Mouse (Mus musculus): Measurements from ENCODE around the gene Mrpl48.

The Mrpl48 gene

GRCm38 (mm10) chr7:100522222-100522621 is 85.9 kb downstream of the Mrpl48 start:
- no peak for TF ChIP-seq GATA4 (IDR thresholded peaks at IDR 0.05; ENCODE audit: insufficient replicate concordance, low read length)

DNA sequence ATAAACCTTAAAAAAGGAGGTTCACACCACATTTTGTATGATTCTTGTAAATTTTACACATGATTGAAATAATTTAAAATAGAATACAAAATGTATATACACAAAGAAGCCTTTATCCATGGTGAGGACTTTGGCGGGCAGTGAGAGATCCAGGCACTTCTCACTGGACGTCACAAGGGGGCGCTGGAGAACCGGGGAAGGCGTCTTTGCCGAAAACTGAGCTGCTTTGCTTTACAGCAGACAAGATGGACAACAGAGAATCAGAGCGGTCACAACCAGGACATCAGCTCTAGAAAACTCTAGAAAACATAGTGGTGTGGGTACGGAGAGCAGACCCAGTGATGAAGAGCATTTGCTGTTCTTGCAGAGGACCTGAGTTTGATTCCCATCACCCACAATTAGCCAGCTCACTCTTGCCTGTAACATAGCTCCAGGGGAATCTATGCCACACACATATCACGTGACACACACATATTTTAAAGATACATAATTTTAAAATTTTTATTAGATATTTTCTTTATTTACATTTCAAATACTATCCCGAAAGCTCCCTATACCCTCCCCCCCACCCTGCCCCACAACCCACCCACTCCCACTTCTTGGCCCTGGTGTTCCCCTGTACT is 87.3 kb downstream of the Mrpl48 start:
- TF ChIP-seq GATA4 (IDR thresholded peaks at IDR 0.05; ENCODE audit: insufficient replicate concordance, low read length), result no peak

GRCm38 (mm10) chr7:100520204-100520603 is 87.9 kb downstream of the Mrpl48 start:
- TF ChIP-seq GATA4 (IDR thresholded peaks at IDR 0.05; ENCODE audit: insufficient replicate concordance, low read length), result no peak

- TF ChIP-seq GATA4 (IDR thresholded peaks at IDR 0.05; ENCODE audit: insufficient replicate concordance, low read length), result no peak
These were observed 93.5 kb downstream of the Mrpl48 start, which contains the start of gene Dnajb13 for GRCm38 (mm10) chr7:100514573-100514972. Dnajb13 (minus strand) TSS chr7:100514960.

DNA sequence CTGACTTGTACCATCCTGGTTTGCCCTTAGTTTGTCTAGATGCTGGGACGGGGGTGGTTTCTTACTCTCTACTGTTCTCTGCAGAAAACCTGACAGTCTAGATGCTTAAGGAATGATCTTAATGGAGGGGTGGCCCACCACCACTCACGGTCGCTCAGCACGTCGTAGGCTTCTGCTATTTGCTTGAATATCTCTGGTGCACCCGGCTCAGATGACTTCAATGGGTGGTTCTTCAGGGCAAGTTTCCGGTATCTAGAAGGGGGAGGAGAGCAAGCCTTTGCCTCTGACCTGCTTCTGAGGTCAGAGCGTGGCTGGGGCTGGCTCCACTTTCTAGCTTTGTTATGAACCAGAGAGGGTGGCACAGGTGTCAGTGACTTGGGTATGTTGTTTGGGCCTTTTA is 96.5 kb downstream of the Mrpl48 start:
- TF ChIP-seq GATA4 (IDR thresholded peaks at IDR 0.05; ENCODE audit: insufficient replicate concordance, low read length), result no peak

DNA sequence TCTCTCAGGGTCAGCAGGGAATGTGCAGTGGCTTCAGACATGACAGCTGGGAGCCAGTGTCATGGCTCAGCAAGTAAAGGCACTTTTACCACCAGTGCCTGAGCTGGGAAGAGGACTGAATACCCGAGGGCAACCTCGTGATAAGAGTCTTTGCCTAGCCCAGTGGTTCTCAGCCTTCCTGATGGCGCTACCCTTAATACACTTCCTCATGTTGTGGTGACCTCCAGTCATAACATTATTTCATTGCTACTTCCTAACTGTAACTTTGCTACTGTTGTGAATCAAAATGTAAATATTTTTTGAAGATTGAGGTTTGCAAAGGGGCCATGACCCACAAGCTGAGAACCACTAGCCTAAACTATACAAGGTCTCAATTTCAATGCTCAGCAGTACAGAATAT is 99.4 kb downstream of the Mrpl48 start:
- TF ChIP-seq GATA4 (IDR thresholded peaks at IDR 0.05; ENCODE audit: insufficient replicate concordance, low read length), result no peak

DNA sequence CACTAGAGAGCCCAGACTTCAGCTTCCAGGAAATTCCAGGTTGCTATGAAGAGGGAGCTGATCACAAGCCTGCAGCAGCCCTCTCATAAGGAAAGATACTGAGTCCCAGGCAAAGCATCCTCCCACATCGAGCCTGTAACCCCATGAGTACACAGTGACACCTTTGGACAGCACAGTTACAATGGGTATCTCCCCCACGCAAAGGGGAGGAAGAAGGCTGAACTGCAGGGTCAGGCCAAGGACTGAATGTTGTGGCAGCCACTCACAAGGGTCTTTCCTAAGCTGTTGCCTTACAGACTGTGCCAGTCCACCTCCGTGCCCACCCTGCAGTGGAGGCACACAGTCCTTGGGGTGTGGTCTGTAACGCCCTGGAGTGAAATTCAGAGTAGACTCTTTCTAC is 101.6 kb downstream of the Mrpl48 start:
- TF ChIP-seq GATA4 (IDR thresholded peaks at IDR 0.05; ENCODE audit: insufficient replicate concordance, low read length), result no peak

DNA sequence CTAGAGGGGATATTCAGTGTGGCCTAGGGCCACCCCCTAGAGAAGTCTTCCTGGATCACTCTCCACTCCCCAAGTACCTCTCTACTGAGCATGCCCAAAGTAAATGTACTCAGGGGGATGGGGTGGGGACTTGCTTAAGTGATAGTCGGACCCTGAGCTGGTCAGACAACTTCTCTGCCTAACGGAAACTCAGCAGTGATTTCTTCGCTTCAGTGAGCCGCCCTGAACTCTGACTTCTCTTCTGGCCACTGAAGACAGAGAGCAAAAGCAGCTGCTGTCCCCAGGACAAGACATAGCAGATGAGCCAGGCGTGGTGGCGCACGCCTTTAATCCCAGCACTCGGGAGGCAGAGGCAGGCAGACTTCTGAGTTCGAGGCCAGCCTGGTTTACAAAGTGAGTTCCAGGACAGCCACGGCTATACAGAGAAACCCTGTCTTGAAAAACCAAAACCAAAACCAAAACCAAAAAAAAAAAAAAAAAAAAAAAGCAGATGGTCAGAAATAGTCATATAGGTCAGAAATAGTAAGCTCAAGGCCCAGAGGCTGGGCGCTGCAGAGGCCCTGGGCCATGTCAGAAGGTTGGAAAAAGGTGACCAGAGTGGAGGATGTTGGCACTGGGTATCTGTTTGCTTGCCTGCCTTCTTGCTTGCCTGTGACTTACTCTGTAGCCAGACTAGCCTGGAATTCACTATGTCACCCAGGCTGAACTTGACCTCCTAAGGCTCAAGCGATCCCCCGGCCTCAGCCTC is 103.2 kb downstream of the Mrpl48 start:
- no peak for TF ChIP-seq GATA4 (IDR thresholded peaks at IDR 0.05; ENCODE audit: insufficient replicate concordance, low read length)

DNA sequence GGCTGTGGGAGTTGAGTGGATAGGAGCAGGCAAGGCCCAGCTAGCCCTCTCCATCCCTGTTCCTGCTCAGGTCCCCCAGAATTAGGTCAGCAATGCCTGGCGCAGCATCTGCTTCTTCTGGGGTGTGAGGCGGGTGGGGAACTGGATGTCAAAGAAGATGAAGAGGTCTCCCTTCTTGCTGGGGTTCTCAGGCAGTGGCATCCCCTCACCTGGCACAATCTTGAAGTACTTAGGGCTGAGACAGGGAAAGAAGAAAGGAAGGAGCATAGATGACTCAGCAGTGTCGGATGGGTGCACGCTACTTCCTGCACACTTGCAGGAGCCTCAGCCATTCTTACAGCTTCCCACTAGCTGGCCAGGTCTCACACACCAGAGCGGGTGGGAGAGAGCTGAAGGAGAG is 105.0 kb downstream of the Mrpl48 start:
- no peak for TF ChIP-seq GATA4 (IDR thresholded peaks at IDR 0.05; ENCODE audit: insufficient replicate concordance, low read length)

DNA sequence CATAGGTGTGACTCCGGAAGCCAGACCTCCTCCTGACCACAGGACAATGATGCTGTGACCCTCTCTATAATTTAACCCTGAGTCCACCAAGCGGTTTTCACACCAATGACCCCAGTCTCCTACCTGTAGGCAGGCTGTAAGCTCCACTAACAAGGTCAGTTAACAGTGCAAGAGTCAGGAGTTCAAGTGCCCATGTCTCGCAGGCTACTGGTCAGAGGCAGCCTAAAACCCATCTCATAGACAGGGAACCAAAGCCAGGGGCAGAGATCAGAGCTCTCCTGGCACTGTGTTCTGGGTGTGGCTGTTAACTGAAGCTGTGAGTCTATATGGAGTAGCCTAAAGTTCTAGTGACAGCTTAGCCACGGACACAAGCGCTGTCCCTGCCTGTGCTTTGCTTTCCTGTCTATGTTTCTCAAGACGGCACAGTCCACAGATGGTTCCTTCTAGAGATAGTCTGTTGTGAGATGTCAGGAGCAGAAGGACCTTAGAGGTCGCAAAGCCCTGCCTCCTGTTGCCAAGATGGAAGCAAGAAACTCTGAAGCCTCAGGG is 105.7 kb downstream of the Mrpl48 start:
- no peak for TF ChIP-seq GATA4 (IDR thresholded peaks at IDR 0.05; ENCODE audit: insufficient replicate concordance, low read length)

- TF ChIP-seq GATA4 (IDR thresholded peaks at IDR 0.05; ENCODE audit: insufficient replicate concordance, low read length), result no peak
These were observed 106.2 kb downstream of the Mrpl48 start for GRCm38 (mm10) chr7:100501844-100502373.

DNA sequence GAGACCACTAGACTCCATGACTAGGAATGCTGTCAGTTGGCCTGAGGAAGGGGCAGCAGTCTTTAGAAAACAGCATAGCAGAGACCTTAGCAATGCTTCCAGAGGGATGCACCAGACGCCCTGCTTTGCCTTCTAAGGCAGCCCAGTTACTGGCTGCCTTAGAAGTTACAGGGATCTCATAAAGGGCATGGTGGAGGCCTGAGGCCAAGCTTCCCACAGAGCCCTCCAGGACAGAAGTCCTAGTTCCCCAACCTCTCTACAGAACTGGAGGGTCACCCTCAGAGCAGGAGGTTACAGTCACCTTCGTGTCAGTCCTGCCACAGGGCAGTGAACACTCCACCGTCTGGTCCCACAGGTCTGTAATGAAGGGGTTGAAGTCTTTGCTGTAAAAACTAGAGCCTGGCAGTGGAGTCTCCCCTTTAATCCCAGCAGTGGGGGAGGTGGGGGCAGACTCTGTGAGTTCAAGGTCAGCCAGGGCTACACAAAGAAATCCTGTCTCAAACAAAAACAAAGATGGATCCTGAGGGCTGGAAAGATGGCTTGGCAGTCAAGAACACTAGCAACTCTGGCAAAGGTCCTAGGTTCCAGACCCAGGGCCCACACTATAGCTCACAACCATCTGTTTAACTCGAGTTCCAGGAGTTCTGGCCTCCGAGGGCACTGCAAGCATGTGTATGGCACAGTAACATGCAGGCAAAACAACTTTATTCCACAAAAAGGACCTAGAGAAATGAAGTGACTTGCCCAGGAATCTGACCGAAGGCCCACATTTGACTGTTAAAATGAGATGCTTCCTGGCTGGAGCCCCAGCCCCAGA is 106.9 kb downstream of the Mrpl48 start:
- TF ChIP-seq GATA4 (IDR thresholded peaks at IDR 0.05; ENCODE audit: insufficient replicate concordance, low read length), result no peak

DNA sequence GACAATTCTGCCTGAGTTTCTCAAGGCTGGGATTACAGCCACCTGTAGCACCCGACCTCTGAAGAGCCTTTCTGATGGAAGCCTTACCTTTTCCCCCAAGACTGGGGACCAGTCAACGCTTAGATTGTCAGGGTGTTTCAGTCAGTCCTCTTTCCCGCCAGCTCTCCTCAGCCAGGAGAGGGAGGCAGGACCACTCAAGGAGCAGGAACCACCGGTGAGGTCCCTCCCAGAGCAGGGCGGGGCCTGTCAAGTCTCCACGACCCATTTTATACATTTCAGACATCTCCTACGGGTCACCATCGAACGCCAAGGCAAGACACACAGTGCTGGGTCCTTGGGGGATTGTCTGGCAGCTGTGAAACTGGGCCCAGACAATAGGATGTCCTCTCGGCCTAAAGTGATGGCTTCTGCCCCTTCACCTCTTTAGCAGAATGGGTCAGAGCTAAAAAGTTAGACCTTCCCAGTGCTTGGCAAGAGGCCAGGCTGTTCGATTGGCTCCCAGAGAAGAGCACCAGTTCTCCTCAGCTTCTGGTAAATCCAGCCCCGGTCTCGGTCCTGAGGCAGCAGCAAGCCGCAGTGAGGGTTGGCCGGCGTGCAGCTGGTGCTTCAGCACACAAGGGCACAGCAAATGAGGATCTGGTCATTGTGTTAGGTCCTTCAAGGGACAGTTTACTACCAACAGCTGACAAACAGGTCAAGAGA is 107.7 kb downstream of the Mrpl48 start:
- no peak for TF ChIP-seq GATA4 (IDR thresholded peaks at IDR 0.05; ENCODE audit: insufficient replicate concordance, low read length)

DNA sequence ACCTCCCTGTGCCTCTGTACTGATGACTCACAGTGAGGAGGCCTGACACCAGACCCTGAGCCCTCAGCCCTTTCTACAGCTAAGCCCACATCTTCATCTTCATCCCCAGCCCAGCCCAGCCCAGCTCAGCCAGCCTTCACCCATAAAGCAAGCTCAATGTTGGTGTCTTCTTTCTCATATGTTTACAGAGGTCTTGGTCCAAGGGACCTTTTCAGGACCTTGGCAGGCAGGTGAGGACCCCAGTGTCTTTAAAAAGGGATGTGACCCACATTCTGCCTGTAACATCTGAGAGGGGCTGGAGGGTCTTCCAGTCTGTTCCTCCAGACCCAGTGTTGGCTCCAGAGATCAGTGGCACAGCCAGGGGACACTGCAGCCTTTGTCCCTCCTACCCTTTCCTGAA is 108.6 kb downstream of the Mrpl48 start:
- no peak for TF ChIP-seq GATA4 (IDR thresholded peaks at IDR 0.05; ENCODE audit: insufficient replicate concordance, low read length)

- no peak for TF ChIP-seq GATA4 (IDR thresholded peaks at IDR 0.05; ENCODE audit: insufficient replicate concordance, low read length)
These were observed 110.1 kb downstream of the Mrpl48 start for GRCm38 (mm10) chr7:100497982-100498381.

Measured in liver, adult (tissue).